Mouse (Mus musculus): Measurements from ENCODE around the gene Gm12695.

The Gm12695 gene

DNA sequence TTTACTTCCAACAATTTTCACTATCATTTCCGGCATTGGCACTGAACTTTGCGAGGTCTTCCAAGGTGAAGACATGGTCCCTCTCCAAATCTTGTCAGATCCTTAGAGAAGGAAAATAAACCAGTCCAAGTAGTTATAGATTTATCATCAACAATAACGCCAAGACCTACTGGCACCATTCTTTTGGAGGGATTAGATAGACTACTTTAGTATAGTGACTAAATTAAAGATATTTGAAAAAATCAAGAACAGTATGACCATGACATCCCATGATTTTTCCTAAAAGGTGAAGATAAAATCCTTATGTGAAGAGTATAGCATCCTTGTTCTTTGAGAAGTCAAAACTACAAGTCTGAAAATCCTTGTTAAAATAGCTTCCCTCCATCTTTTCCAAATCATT is at the start of gene Gm12695:
Gene Gm12695 (minus strand): TSS at position 101 of the 400 bp plus-strand sequence.
- no peak for DNase-seq (ENCODE audit: low spot score)

GRCm38 (mm10) chr4:96825540-96826045 is 40.6 kb upstream of the Gm12695 start:
- no peak for DNase-seq (ENCODE audit: low spot score)

- DNase-seq (ENCODE audit: low spot score), result no peak
Observed at GRCm38 (mm10) chr4:96806824-96807808, 22.1 kb upstream of the Gm12695 start.

DNA sequence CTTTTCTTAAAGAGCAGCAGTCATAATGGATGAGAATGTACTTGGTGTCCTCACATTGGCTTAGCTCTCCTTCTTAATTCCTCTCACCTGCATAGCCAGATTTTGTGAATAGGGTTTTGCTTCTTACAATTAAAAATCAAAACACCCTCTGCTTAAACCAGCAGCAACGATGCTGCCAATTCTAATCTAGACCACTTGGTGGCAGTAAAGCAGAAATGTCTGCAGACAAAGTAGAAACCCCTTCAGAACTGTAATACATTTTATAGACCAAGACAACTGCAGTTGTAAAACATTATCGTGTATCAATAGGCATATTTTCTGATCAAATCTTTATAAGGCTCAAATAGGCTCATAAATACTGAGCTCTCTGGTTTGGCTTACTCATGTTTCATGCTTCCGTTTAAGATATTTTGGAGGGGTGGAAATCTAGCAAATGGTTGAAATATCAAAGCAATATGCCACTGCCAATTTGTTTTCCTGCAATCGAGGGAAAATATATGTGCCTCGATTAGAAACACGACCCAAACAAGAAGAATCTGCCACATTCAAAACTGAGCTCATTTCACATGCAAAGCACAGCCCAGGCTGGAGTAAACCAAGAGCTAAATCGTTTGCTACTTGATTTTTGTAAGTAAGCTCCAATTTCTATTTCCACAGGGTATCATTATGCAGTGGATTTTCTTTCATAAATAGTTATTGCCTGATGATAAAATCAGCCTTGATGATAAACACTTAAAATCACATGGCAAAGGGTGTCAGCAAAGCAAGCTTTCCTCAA is 14.6 kb upstream of the Gm12695 start:
- no peak for DNase-seq (ENCODE audit: low spot score)

DNA sequence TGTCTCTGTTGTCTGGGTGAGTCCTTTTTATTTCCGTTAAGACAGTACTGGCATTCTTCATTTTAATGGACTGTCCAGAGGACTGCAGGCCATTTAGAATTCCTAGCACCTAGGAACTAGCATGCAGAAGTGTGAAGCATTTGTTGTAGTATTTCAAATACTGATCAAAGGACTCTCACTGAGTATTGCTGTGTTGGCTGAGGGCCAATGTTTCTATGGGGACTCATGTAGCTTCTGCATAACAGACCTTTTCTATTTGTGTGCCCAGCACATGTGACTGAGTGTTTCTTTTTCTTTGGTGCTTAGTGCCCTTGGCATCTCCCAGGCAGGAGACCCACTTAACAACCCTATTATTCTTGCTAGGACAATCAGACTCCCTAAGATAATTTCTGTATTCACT is 12.6 kb upstream of the Gm12695 start:
- DNase-seq (ENCODE audit: low spot score), result peak; percentile 2

DNA sequence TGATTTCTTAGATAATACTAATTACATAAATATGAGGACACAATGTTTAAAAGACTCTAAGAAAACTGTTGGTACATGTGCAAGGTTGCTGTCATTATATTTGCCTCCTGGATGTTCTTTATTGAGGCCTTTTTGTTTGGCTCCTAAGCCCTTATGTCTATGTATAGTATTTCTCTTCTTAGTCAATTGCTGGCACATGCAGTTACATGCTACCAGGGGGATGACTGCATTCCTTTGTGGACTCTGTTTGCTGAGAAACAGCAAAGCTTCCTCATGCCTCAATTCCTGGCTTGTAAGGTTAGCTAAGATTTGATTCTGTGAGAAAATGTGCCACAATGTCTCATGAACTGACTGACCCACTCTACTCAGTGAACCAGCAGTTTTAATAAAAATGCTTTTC is 6.3 kb upstream of the Gm12695 start:
- DNase-seq (ENCODE audit: low spot score), result no peak

- no peak for DNase-seq (ENCODE audit: low spot score)
Observed at GRCm38 (mm10) chr4:96789905-96790304, 4.9 kb upstream of the Gm12695 start.

DNA sequence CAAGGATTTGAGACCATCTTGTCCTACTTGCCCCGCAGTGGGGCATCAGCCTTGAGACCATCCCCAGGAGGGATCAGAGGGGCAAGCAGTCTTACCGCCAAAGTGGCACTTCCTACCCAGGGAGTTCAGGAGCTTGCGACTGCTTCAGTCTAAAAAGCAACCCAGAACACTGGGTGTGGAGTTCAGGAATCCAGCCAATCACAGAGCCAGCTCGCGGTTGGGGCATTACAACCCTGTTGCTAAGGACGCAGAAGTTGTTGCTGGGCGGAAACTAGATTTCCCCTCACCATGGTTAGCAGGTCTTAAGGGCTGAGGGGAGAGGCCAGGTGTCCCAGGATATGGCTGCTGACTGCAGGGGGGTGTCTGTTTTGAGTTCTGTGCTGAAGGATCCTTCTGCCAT is 1.6 kb upstream of the Gm12695 start:
- no peak for DNase-seq (ENCODE audit: low spot score)

GRCm38 (mm10) chr4:96772966-96773566 is 11.9 kb downstream of the Gm12695 start:
- DNase-seq (ENCODE audit: low spot score), result no peak

DNA sequence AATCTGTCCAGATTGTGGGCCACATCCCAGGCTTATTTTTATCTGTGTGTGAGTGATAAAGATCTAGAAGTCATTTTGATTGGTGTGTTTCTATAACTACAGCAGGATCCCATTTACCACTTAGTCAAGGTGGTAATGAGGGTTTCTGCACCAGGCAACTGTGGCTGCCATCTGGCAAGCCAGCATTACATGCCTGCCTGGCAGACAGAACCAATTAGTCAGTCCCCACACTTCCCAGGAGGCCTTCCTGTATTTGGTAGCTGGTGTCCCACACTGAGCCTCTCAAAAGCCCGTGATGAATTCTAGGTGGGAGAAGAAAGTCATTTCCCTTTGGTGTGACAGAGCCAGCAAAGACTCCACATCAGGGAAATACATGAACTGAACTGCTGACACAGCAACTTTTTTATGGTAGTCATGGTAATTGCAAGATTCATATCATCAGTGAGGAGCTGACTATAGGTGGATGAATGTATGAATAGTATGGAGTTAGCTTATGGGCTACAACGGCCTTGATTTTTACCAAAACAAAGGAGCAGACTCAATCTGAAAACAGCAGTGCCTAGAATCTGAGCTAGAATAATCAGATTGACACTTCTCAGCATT is 18.5 kb downstream of the Gm12695 start:
- DNase-seq (ENCODE audit: low spot score), result no peak

- no peak for DNase-seq (ENCODE audit: low spot score)
Observed at GRCm38 (mm10) chr4:96751953-96752352, 33.0 kb downstream of the Gm12695 start.

DNA sequence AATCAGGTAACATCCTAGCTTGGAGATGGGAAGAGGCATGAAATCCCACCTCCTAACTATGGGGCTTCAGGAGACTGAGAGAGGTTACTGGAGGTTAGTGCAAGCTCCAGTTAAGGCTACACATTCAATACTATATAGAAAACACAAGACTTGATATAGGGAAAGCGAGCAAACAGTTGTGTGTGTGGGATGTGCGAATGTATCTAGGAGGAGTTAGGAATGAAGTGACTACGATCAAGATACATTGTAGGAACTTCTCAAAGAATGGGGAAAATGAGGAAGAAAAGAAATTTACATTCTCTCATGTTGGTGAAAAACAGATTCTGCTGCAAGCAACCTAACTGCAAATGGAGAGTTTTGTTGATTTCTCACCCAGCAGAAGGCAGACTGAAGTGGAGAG is 44.5 kb downstream of the Gm12695 start:
- DNase-seq (ENCODE audit: low spot score), result no peak

- no peak for DNase-seq (ENCODE audit: low spot score)
Observed at GRCm38 (mm10) chr4:96729256-96729655, 55.7 kb downstream of the Gm12695 start.

- no peak for DNase-seq (ENCODE audit: low spot score)
Observed at GRCm38 (mm10) chr4:96728211-96728610, 56.8 kb downstream of the Gm12695 start.

GRCm38 (mm10) chr4:96725415-96726055 is 59.5 kb downstream of the Gm12695 start:
- DNase-seq (ENCODE audit: low spot score), result no peak

DNA sequence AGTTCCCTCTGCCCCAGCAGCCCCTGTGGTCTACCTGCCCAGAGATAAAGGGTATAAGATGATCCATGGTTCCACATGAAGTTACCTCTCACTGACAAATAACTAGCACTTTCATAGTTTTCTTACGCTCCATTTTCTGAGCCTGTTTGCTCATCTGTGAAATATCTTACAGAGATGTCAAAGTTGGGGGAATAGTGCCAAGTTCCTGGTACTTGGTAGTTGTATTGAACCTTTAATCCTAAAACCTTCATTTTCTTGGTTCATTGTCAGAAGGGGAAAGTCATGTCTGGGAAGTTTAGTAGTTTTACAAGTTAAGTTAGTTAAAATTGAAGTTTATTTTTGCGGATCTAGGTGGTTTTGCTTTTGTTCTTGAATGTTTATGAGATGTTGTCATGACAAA is 62.7 kb downstream of the Gm12695 start:
- DNase-seq (ENCODE audit: low spot score), result no peak

DNA sequence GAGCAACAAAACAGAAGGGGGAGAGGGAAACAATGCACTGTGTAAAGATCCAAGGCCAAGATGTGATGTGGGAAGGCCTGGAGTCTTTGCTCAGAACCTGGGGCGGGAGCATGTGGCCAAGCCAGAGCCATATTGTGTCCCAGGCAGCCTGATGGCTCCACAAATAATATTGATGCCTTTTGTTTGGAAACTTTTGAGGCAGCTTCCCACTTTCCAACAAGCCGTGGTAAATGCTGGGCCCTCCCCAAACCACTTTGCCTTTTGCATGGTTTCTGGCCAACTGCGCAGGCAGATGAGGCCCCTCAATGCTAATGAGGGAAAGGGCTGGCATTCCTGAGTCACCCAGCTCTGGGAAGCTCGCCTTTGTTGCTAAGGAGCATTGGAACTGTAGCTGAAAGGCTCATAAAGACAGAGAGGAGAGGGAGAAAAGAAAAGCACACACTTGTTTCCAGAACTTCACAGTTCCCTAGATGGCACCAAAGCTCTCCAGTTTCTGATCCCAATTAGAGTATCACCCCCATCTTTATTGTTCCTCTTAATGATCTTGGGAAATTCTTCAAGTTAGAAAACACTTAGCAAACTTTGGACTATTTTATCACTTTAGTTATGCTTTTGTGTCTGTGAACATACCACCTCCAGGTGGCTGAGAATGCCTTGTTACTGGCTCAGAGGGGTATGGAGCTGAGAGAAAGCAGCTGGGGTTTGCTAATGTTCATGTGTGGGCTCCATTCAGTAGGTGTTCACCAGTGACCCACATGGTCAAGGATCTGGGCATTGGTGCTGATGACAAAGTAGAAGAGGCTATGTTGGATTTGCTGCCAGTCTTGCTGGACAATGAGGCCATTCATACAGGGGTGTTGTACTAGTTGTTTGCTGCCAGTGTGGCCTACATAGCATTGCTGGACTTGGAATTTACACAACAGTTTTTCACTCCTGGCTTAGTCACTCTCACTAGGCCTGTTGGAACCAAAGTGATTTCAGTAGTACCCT is 65.7 kb downstream of the Gm12695 start:
- DNase-seq (ENCODE audit: low spot score), result no peak

DNA sequence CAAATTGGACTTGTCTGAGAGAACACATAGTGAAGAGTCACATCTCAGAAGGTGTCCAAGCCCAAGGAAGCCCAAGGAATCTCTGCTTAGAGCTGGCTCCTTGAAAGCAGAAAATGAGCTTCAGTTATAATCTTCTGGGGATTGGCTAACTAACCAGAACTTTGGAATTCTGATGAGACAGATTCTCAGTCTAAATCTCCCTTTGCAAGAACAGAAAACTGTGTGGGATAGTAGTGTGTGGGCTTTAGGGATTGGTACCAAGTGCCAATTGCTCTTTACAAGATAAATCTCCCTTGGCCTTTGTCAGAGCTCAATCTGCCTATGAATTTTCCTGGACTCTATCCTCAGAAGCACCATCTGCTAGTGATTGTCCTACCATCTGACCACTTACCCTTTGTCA is 66.5 kb downstream of the Gm12695 start:
- no peak for DNase-seq (ENCODE audit: low spot score)

- DNase-seq (ENCODE audit: low spot score), result peak; percentile 7
Observed at GRCm38 (mm10) chr4:96705281-96705951, 79.6 kb downstream of the Gm12695 start.

DNA sequence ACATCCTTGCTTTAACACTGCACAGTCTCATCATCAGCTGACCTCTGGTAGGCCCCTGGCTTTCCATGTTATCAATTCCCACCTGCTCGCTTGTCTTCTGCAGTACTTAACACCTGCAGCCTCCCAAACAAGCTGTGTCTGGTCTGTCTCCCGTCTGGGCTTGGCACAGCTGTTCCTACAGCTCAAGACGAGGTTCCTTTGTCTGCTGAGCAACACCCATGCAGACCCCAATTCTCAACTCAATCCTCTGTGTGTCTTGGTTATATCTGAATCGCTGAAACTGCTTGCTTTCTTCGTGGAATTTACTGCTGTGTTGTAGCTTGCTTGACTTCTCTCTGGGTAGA is 86.8 kb downstream of the Gm12695 start:
- DNase-seq (ENCODE audit: low spot score), result no peak

Data from ovary, adult 18-20 months (tissue).